Mouse (Mus musculus) midbrain, postnatal 0 days (tissue): Measurements from ENCODE around the gene Ugt1a9. TPM values are rescaled to one million over a fixed set of nuclear protein-coding genes. Genes with fewer than 3 reads are reported as not detected.
A peak's percentile ranks its signal among the peaks of the same experiment; 100 is the strongest.

Experiments
- ATAC-seq: fragments of 200-750 bp; cut with Nextera tagmentation; 2 replicates; pipeline ENCODE4 v1.8.0; 2017; ENCODE audit warnings: moderate number of reproducible peaks, mild to moderate bottlenecking, moderate TSS enrichment, moderate library complexity; ENCODE audit not compliant: low FRiP score
- DNase-seq: peaks from one replicate; pipeline ENCODE4 v3.0.0-alpha.2; 2015; ENCODE audit warnings: low spot score
- H3K27ac ChIP-seq: fragments of 300-500 bp; sonication (generic); 2 replicates; pipeline ENCODE4 v1.5.1; 2014; ENCODE audit warnings: low read depth, mild to moderate bottlenecking, low read length, mixed read lengths
- H3K27me3 ChIP-seq: fragments of 300-500 bp; sonication (generic); 2 replicates; pipeline ENCODE4 v1.6.1; 2014; ENCODE audit warnings: low read length, control low read depth, mixed read lengths; ENCODE audit not compliant: insufficient read depth
- H3K36me3 ChIP-seq: fragments of 300-500 bp; sonication (generic); 2 replicates; pipeline ENCODE4 v1.6.1; 2014; ENCODE audit warnings: low read length, control low read depth, mixed read lengths; ENCODE audit not compliant: insufficient read depth
- H3K4me1 ChIP-seq: fragments of 300-500 bp; sonication (generic); 2 replicates; pipeline ENCODE4 v1.6.1; 2014; ENCODE audit warnings: mild to moderate bottlenecking, control low read depth, antibody characterized with exemption, low read length, mixed read lengths; ENCODE audit not compliant: insufficient read depth
- H3K4me2 ChIP-seq: fragments of 300-500 bp; sonication (generic); 2 replicates; pipeline ENCODE4 v1.6.1; 2014; ENCODE audit warnings: low read depth, mild to moderate bottlenecking, low read length, mixed read lengths; ENCODE audit not compliant: poor library complexity, severe bottlenecking
- H3K4me3 ChIP-seq: fragments of 300-500 bp; sonication (generic); 2 replicates; pipeline ENCODE4 v1.5.1; 2014; ENCODE audit warnings: low read depth, mild to moderate bottlenecking, low read length, moderate library complexity
- H3K9ac ChIP-seq: fragments of 300-500 bp; sonication (generic); replicated peaks from 2 replicates; pipeline ENCODE4 v1.6.1; 2014; ENCODE audit warnings: mild to moderate bottlenecking, low read length, moderate library complexity, mixed read lengths; ENCODE audit not compliant: poor library complexity, severe bottlenecking
- H3K9me3 ChIP-seq: fragments of 300-500 bp; sonication (generic); 2 replicates; pipeline ENCODE4 v1.6.1; 2016; ENCODE audit warnings: low read length, control low read depth
- CTCF ChIP-seq: IDR thresholded peaks from 2 replicates; pipeline ENCODE4 v1.5.1; 2016; ENCODE audit warnings: antibody characterized with exemption, mild to moderate bottlenecking
- WGBS: fragments of 180-500 bp; shearing (Covaris S2); extraction: QIAGEN DNeasy Blood & Tissue Kit; methylation state at CpG from one replicate; pipeline ENCODE4 v1.1.7; 2014; 5-methylcytosine and 5-hydroxymethylcytosine counted together
- polyA plus RNA-seq: library from polyadenylated mRNA; unstranded; fragments of >200 nt; fragmentation: Nextera tagmentation; extraction: Ambion mirVana; gene quantifications from 2 replicates; pipeline ENCODE4 v1.2.1, GENCODE M21; 2015
- total RNA-seq: library from RNA; depleted of rRNA; stranded (reverse); fragments of >200 nt; gene quantifications from 2 replicates; pipeline ENCODE4 v1.2.3, GENCODE M21; 2014

The Ugt1a9 gene
- total and polyA plus RNA-seq, 2 experiments from 2014 or later, result not detected

DNA sequence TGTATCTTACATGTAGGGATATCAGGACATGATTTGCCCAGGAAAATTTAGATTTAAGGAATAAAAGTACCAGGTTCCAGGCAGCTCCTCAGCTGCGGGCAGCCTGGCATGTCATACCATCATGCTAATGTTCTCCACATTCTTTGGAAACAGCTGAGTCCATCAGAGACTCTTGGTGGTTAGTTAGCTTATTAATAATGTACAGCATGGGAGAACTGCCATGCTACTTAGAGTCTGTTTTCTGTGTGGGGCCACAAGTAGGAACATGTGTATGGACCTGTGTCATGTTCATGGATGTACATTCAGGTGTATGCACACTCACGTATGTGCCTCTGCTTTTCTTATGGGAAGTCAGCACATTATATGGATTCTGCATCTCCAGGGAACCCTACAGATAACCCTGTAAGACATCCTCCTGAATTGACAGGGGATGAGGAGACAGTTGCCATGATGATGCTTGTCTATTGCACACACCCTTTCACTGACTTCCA lies 143.9 kb downstream of the Ugt1a9 start:
- Histone ChIP-seq H3K27me3 (no peaks in the 10 kb centered on the region), H3K9me3 (peaks cover 51% of the 10 kb centered on the region), H3K36me3 (no peaks in the 10 kb centered on the region), H3K4me1 (no peaks in the 10 kb centered on the region), H3K4me3 (no peak overlapping the region), H3K27ac (no peak overlapping the region), H3K9ac (no peak overlapping the region), H3K4me2 (no peak overlapping the region)
- peak; percentile 15 for ATAC-seq
- no peak for TF ChIP-seq CTCF
- peak; percentile 12 for DNase-seq
- whole genome bisulfite sequencing, result 78% methylated on average over 2 of the region's 2 CpGs

DNA sequence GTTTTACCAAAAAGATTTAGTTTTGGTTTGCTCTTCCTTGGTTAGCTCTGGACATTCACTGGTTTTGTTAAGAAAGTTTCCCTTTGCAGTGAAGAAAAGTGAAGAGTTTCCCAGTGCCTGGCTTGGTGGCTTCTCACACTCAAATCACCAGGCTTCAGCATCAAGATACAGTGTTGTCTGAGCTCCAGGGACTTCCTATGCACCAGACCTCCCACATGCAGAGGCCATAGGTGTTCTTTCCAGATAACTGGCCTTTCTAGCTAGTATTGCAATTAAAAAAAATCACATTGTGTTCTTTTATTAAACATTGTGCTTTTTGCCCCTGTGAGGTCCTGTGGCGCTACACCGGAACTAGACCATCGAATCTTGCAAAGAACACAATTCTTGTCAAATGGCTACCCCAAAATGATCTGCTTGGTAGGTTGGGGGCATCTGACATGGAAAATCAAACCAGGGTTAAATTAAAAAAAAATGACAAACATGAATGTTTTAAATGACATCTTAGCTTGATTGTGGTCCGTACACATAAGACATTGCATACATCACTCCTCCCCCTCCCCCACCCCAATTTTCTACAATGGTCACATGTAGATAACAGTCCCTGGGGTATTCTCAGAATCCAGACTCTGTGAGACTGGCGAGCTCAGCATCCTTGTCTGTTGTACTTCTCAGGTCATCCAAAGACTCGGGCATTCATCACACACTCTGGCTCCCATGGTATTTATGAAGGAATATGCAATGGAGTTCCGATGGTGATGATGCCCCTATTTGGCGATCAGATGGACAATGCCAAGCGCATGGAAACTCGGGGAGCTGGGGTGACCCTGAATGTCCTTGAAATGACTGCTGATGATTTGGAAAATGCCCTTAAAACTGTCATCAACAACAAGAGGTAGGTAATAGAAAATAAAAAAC lies 145.1 kb downstream of the Ugt1a9 start:
- DNase-seq (peak; percentile 8), ATAC-seq (no peak)
- WGBS, result 69% methylated on average over 10 of the region's 10 CpGs

DNA sequence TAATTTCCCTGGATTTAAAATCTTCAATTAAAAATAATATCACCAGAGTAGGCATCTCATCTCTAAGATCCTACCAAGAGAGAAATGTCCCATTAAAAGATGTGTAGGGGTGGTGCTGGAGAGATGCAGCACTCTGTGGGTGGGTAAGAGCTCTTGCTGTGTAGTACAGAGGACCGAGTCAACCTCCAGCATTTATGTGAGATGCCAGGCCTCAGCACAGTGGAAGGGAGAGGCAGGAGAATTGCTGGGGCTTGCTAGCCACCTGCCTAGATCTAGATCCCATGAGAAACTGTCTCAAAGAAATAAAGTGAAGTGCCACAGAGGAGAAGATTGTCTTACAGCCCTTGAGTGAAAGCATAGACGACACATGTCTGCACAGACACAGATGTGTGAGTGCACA lies 146.0 kb downstream of the Ugt1a9 start:
- Histone ChIP-seq H3K36me3 (no peaks in the 10 kb centered on the region), H3K4me1 (no peaks in the 10 kb centered on the region), H3K27ac (no peak overlapping the region), H3K9me3 (peaks cover 45% of the 10 kb centered on the region), H3K9ac (no peak overlapping the region), H3K4me3 (no peak overlapping the region), H3K4me2 (no peak overlapping the region), H3K27me3 (no peaks in the 10 kb centered on the region)
- ATAC-seq (no peak), DNase-seq (peak; percentile 2)
- 56% methylated on average over 2 of the region's 2 CpGs for WGBS
- TF ChIP-seq CTCF, result no peak

More for the DNA sequence above, 145.1 kb downstream of the Ugt1a9 start:
- Histone ChIP-seq H3K4me2 (no peak overlapping the region), H3K9ac (no peak overlapping the region), H3K4me3 (no peak overlapping the region), H3K36me3 (no peaks in the 10 kb centered on the region), H3K4me1 (no peaks in the 10 kb centered on the region), H3K27me3 (no peaks in the 10 kb centered on the region), H3K27ac (no peak overlapping the region), H3K9me3 (peaks cover 48% of the 10 kb centered on the region)
- TF ChIP-seq CTCF, result no peak

DNA sequence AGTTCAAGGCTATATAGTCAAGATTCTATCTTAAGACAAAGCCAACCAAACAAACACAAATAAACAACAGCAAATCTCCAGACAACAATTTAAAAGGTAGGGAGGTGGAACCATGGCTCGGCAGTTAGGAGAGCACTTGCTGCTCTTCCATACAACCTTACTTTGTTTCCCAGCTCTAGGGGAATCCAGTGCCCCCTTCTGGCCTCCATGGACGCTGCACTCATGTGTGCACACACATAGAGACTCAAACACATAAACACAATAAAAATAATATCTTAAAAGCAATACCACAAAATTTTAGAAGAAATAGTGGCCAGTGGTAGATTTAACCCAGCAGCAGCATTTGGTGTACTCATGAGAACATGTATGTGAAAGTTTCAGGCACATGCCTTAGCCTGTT lies 146.5 kb downstream of the Ugt1a9 start:
- Histone ChIP-seq H3K9ac (no peak overlapping the region), H3K4me1 (no peaks in the 10 kb centered on the region), H3K9me3 (peaks cover 40% of the 10 kb centered on the region), H3K4me3 (no peak overlapping the region), H3K27ac (no peak overlapping the region), H3K36me3 (no peaks in the 10 kb centered on the region), H3K27me3 (no peaks in the 10 kb centered on the region), H3K4me2 (no peak overlapping the region)
- WGBS, result 63% methylated on average over 2 of the region's 2 CpGs
- ATAC-seq (no peak), DNase-seq (peak; percentile 0)
- peak; percentile 27 for TF ChIP-seq CTCF

DNA sequence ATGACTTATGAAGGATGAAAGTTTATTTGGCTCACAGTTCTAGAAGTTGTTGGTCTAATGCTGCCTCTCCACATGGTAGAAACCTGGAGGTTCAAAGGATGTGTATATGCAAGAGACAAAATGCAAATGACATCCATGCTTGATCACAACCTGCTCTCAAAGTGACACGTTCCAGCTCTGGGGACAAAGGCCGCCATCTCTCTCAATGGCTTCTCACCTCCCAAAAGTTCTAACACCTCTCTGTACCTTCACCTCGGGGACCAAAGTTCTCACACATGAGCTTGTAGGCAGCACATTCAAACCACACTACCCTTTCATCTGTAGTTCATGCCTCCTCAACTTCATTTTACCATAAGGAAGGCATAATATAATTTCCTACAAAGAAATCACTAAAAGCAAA lies 147.0 kb downstream of the Ugt1a9 start:
- Histone ChIP-seq H3K4me1 (no peaks in the 10 kb centered on the region), H3K36me3 (no peaks in the 10 kb centered on the region), H3K9me3 (peaks cover 38% of the 10 kb centered on the region), H3K4me3 (no peak overlapping the region), H3K9ac (no peak overlapping the region), H3K27ac (no peak overlapping the region), H3K4me2 (no peak overlapping the region), H3K27me3 (no peaks in the 10 kb centered on the region)
- TF ChIP-seq CTCF, result no peak
- no peak for ATAC-seq
- 44% methylated on average over 3 of the region's 3 CpGs for WGBS
- peak; percentile 21 for DNase-seq

DNA sequence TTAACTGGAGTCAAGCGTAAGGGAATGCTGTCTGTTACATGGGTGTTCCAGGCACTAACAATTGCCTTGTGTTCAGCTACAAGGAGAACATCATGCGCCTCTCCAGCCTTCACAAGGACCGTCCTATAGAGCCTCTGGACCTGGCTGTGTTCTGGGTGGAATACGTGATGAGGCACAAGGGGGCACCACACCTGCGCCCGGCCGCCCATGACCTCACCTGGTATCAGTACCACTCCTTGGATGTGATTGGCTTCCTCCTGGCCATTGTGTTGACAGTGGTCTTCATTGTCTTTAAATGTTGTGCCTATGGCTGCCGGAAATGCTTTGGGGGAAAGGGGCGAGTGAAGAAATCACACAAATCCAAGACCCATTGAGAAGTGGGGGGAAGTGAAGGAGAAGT lies 147.5 kb downstream of the Ugt1a9 start:
- no peaks in the 10 kb centered on the region for H3K4me1 ChIP-seq
- TF ChIP-seq CTCF, result no peak
- no peaks in the 10 kb centered on the region for H3K36me3 ChIP-seq
- DNase-seq (peak; percentile 1), ATAC-seq (no peak)
- H3K9ac ChIP-seq, result no peak overlapping the region
- no peaks in the 10 kb centered on the region for H3K27me3 ChIP-seq
- H3K4me3 ChIP-seq, result no peak overlapping the region
- WGBS, result 74% methylated on average over 9 of the region's 9 CpGs
- H3K4me2 ChIP-seq, result no peak overlapping the region
- no peak overlapping the region for H3K27ac ChIP-seq
- peaks cover 33% of the 10 kb centered on the region for H3K9me3 ChIP-seq
